Mouse (Mus musculus): ENCODE data around the gene Pnpla6.

DNA sequence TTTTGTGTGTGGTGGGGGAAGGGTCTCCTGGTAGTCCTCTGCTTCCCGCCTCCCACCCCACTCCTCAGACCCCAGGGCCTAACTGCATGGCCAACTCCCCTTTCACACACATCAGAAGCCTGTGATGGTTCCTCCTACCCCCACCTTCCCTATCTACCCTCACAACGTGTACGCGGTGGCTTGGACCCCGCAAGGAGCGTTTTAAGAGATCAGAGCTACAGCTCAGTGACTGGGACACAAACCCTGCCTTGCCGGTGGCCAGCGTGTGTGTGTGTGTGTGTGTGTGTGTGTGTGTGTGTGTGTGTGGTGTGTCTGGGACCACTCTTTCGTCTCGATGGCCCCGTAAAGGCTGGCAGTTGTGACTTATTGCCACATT lies 73.1 kb downstream of the Pnpla6 start:
- no peak for TF ChIP-seq CTCF (IDR thresholded peaks at IDR 0.05; ENCODE audit: low read depth)
- TF ChIP-seq EP300 (optimal IDR thresholded peaks at IDR 0.05), result no peak
